Mouse (Mus musculus): ENCODE data around the gene Spg7. TPM values are rescaled to one million over a fixed set of nuclear protein-coding genes. Genes with fewer than 3 reads are reported as not detected.
"Not testable (repeated sequence)": the region's sequence is repeated elsewhere in the genome, so short reads cannot be mapped to it uniquely, and the experiment has no call there.

Gene Spg7
- polyA plus RNA-seq, 1 experiment from 2014 or later: 34.2 TPM

DNA sequence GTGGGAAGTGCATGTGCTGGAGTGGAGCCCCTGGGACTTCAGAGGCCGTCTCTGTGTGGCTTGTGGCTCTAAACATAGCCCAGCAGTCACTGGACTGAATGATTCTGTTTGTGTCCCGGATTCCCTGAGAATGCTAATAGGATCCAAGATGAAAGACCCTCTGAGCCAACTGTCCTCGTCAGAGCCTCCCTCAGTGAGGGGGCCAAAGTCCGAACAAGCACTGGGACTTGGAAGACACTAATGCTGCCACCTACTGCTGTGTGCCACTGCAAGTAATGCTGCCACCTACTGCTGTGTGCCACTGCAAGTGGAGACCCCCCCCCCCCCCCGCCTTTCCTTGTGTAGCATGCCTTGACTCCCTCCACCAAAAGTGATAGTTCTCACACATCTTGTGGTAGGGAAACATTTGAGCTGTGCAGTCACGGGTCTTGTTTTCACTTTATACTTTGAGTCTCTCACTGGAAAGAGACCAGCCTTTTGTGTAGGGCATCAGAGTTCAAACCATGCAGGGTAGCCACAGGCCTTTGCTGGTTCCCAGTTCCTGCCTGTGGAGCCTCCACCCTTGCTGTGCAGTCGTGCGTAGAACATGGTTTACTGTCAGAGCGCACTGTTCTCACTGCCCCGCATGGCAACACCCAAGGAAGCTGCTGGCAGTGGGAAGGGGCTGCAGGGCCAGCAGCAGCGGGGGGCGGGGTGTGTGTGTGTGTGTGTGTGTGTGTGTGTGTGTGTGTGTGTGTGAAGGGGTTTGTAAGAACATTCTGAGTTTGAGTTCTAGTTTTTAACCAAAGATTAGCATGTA, 35.2 kb downstream of the Spg7 start:
- no peak overlapping the region for H3K27ac ChIP-seq (ENCODE audit: low read depth, low read length)
- no peaks in the 10 kb centered on the region for H3K9me3 ChIP-seq (replicated peaks; ENCODE audit: control insufficient read depth, low read length)
- no peak overlapping the region for H3K4me2 ChIP-seq (ENCODE audit: low read length)
- no peaks in the 10 kb centered on the region for H3K4me1 ChIP-seq (ENCODE audit: control insufficient read depth, insufficient read depth, low read length)
- ATAC-seq (no peak), DNase-seq (ENCODE audit: low spot score) (no peak)
- 79% methylated on average over 12 of the region's 12 CpGs for WGBS
- peaks cover 41% of the 10 kb centered on the region for H3K36me3 ChIP-seq (ENCODE audit: control insufficient read depth, insufficient read depth, low read length)
- no peak overlapping the region for H3K4me3 ChIP-seq (ENCODE audit: low read depth, low read length)
- no peaks in the 10 kb centered on the region for H3K27me3 ChIP-seq (replicated peaks; ENCODE audit: control insufficient read depth, insufficient read depth, low read length)
- no peak overlapping the region for H3K9ac ChIP-seq (ENCODE audit: low read length)

DNA sequence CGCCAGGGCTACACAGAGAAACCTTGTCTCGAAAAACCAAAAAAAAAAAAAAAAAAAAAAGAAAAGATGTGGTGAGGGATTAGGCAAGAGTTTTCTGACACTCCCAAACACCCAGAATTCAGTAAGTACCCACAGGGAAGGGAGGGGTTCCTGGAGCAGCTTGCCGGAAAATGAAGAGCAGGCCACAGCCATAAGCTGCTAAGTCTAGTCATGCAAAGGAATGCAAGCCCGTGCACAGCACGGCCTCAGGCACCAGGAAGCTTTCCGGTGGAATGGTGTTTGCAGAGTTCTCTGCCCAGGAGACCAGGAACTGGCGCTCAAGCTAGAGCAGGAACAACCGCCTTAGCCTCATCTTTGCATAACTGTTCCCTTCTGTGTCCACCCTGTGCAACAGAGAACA, 37.5 kb downstream of the Spg7 start:
- WGBS: 63% methylated on average over 8 of the region's 8 CpGs
- H3K9me3 ChIP-seq (replicated peaks; ENCODE audit: control insufficient read depth, low read length): no peaks in the 10 kb centered on the region
- H3K27ac ChIP-seq (ENCODE audit: low read depth, low read length): no peak overlapping the region
- H3K4me2 ChIP-seq (ENCODE audit: low read length): no peak overlapping the region
- peaks cover 6% of the 10 kb centered on the region for H3K4me1 ChIP-seq (ENCODE audit: control insufficient read depth, insufficient read depth, low read length)
- no peak overlapping the region for H3K4me3 ChIP-seq (ENCODE audit: low read depth, low read length)
- H3K27me3 ChIP-seq (replicated peaks; ENCODE audit: control insufficient read depth, insufficient read depth, low read length): no peaks in the 10 kb centered on the region
- H3K36me3 ChIP-seq (ENCODE audit: control insufficient read depth, insufficient read depth, low read length): peaks cover 41% of the 10 kb centered on the region
- no peak overlapping the region; the same call in 1 of the 2 replicates for H3K9ac ChIP-seq (ENCODE audit: low read length)
- ATAC-seq: no peak
- DNase-seq (ENCODE audit: low spot score): no peak

DNA sequence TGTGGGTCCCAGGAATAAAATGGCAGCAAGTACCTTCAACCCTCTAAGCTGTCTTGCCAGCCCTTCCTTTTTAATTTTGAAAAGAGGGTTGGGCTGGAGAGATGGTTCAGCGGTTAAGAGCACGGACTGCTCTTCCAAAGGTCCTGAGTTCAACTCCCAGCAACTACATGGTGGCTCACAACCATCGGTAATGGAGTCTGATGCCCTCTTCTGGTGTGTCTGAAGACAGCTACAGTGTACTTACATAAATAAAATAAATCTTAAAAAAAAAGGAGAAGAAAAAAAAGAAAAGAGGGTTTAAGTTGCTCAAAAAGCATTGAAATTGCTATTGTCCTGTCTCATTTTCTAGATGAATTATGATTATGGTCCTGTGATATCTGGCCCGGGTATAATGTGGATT, 38.5 kb downstream of the Spg7 start:
- 85% methylated on average over 4 of the region's 4 CpGs for WGBS
- no peaks in the 10 kb centered on the region for H3K9me3 ChIP-seq (replicated peaks; ENCODE audit: control insufficient read depth, low read length)
- H3K4me1 ChIP-seq (ENCODE audit: control insufficient read depth, insufficient read depth, low read length): peaks cover 6% of the 10 kb centered on the region
- H3K36me3 ChIP-seq (ENCODE audit: control insufficient read depth, insufficient read depth, low read length): peaks cover 44% of the 10 kb centered on the region
- H3K27me3 ChIP-seq (replicated peaks; ENCODE audit: control insufficient read depth, insufficient read depth, low read length): no peaks in the 10 kb centered on the region
- DNase-seq (ENCODE audit: low spot score): no peak
- H3K27ac ChIP-seq (ENCODE audit: low read depth, low read length): no peak overlapping the region
- no peak overlapping the region; the same call in 1 of the 2 replicates for H3K4me2 ChIP-seq (ENCODE audit: low read length)
- no peak overlapping the region for H3K9ac ChIP-seq (ENCODE audit: low read length)
- no peak for ATAC-seq
- no peak overlapping the region for H3K4me3 ChIP-seq (ENCODE audit: low read depth, low read length)

DNA sequence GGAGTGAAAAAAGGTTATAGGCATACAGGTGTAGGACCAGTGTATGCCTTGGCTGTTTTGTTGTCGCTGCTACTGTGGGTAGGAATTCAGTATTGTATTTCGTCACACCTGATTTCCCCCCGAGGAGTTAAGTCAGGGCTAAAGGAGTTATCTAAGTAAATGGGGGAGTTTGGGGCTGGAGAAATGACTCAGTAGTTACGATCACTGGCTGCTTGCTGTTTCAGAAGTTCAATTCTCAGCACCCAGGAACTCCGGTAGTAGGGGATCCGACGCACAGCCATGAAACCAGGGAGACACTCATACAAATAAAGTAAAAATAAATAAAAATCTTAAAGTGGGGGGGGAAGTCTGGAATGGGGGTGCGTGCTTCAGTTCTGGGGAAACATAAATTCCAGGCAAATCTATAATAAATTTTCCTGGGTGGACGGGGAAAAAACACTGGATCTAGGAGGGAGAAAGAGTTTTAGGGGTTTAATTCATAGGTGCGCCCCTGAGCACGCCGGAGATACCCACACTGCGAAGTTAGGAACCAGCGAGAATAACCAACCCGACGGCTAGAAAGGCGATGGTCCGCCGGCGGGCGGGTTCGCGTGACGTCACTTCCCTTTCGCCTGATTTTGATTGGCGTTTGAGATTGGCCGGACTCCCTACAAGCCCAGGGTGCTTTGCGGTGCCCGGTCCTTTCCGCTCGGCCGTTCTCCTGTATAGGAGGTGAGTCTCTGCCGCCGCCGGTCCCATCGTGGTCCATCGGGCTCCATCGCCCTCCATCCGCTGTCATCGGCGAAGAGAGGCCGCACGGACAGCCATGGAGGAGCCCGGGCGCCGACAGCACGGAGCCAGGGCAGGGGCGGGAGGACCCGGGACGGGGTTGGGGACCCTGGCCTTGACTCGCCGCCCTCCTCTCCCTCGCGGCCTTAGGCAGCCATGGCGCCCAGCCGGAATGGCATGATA, 39.3 kb downstream of the Spg7 start, which contains the start of gene Rpl13:
Rpl13 (plus strand) TSS at position 616 of the 951 bp plus-strand sequence.
- no peaks in the 10 kb centered on the region for H3K9me3 ChIP-seq (replicated peaks; ENCODE audit: control insufficient read depth, low read length)
- H3K36me3 ChIP-seq (ENCODE audit: control insufficient read depth, insufficient read depth, low read length): peaks cover 44% of the 10 kb centered on the region
- peak within 1 kb of the TSS; percentile 96 for H3K9ac ChIP-seq (ENCODE audit: low read length)
- peak within 1 kb of the TSS; percentile 86 for H3K4me2 ChIP-seq (ENCODE audit: low read length)
- H3K4me3 ChIP-seq (ENCODE audit: low read depth, low read length): peak within 1 kb of the TSS; percentile 86
- WGBS: 1% methylated on average over 55 of the region's 56 CpGs
- peaks cover 6% of the 10 kb centered on the region for H3K4me1 ChIP-seq (ENCODE audit: control insufficient read depth, insufficient read depth, low read length)
- DNase-seq (ENCODE audit: low spot score) (peak; percentile 98), ATAC-seq (peak; percentile 97)
- peak within 1 kb of the TSS; percentile 93 for H3K27ac ChIP-seq (ENCODE audit: low read depth, low read length)
- no peaks in the 10 kb centered on the region for H3K27me3 ChIP-seq (replicated peaks; ENCODE audit: control insufficient read depth, insufficient read depth, low read length)

DNA sequence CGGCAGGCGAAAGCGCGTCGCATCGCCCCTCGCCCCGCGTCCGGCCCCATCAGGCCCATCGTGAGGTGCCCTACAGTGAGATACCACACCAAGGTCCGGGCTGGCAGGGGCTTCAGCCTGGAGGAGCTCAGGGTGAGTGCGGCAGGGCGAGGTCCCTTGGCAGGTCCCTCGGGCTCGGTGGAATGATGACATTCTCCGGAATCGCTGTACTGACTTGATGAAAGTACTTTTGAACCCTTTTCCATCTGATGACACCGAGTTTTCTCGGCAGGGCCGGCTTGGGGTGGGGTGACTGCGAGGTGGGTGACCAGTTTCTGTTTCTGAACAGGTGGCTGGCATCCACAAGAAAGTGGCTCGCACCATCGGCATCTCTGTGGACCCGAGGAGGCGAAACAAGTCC, 40.1 kb downstream of the Spg7 start:
- ATAC-seq: not testable (repeated sequence)
- peaks cover 36% of the 10 kb centered on the region for H3K36me3 ChIP-seq (ENCODE audit: control insufficient read depth, insufficient read depth, low read length)
- under 1% methylated on average over 20 of the region's 26 CpGs for WGBS

DNA sequence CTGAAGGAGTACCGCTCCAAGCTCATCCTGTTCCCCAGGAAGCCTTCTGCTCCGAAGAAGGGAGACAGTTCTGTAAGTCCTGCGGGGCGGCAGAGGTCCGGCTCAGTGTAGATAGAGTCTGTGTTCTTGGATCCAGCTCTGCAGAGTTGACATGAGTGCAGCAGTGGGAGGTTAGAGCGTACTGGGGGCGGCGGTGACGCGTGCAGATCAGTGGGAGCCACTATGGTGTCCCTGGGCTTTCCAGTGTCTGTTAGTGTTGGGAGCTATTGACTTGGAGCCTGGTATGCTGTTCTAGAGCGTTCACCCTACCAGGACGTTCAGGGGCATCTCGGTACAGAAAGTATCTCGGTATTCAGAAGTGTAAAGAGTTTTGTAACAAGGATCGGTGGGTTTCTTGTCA, 40.5 kb downstream of the Spg7 start:
- Histone ChIP-seq H3K27ac (ENCODE audit: low read depth, low read length) (peak overlapping the region; percentile 27; the same call in 1 of the 2 replicates), H3K4me3 (ENCODE audit: low read depth, low read length) (peak overlapping the region; percentile 86), H3K4me1 (ENCODE audit: control insufficient read depth, insufficient read depth, low read length) (peaks cover 6% of the 10 kb centered on the region), H3K36me3 (ENCODE audit: control insufficient read depth, insufficient read depth, low read length) (peaks cover 31% of the 10 kb centered on the region), H3K4me2 (ENCODE audit: low read length) (peak overlapping the region; percentile 86), H3K27me3 (replicated peaks; ENCODE audit: control insufficient read depth, insufficient read depth, low read length) (no peaks in the 10 kb centered on the region), H3K9ac (ENCODE audit: low read length) (peak overlapping the region; percentile 96), H3K9me3 (replicated peaks; ENCODE audit: control insufficient read depth, low read length) (no peaks in the 10 kb centered on the region)
- ATAC-seq (no peak), DNase-seq (ENCODE audit: low spot score) (no peak)
- 18% methylated on average over 15 of the region's 15 CpGs for WGBS

More for the DNA sequence above, 40.1 kb downstream of the Spg7 start:
- Histone ChIP-seq H3K4me3 (ENCODE audit: low read depth, low read length) (peak overlapping the region; percentile 86), H3K27ac (ENCODE audit: low read depth, low read length) (peak overlapping the region; percentile 93; the same call in 1 of the 2 replicates), H3K4me2 (ENCODE audit: low read length) (peak overlapping the region; percentile 86), H3K9ac (ENCODE audit: low read length) (peak overlapping the region; percentile 96)
- not testable (repeated sequence) for DNase-seq (ENCODE audit: low spot score); H3K9me3 ChIP-seq (replicated peaks; ENCODE audit: control insufficient read depth, low read length); H3K4me1 ChIP-seq (ENCODE audit: control insufficient read depth, insufficient read depth, low read length); H3K27me3 ChIP-seq (replicated peaks; ENCODE audit: control insufficient read depth, insufficient read depth, low read length)

DNA sequence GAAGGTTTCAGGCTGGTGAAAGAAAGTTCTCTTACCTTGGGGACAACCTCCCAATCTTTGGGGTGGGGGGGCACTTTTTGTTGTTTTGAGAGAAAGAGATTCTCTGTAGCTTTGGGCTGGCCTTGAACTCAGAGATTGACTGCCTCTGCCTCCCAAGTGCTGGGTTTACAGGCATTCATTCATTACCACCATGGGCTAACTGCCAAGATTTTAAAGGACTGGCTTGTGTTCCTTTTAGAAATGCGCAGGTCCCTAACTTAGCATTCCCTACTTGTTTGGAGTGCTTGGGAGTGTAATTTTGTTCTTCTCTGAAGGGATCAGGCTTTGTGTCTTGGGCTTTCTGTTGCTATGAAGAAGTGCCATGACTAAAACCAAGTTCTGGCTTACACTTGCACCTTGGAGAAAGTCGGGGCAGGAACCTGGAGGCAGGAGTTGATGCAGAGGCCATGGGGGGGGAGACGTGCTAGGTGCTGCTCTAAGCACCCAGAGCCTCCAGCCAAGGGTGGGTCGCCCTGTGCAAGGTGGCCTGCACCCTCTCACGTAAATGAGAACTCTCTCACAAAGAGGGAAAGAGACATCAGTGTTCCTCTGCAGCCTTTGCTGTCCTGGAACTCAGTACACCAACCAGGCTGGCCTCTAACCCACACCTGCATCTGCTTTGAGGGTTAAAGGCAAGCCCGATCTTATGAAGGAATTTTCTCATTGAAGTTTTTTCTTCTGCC, 41.5 kb downstream of the Spg7 start:
- no peaks in the 10 kb centered on the region for H3K9me3 ChIP-seq (replicated peaks; ENCODE audit: control insufficient read depth, low read length)
- H3K4me1 ChIP-seq (ENCODE audit: control insufficient read depth, insufficient read depth, low read length): peaks cover 6% of the 10 kb centered on the region
- H3K27ac ChIP-seq (ENCODE audit: low read depth, low read length): no peak overlapping the region
- H3K27me3 ChIP-seq (replicated peaks; ENCODE audit: control insufficient read depth, insufficient read depth, low read length): no peaks in the 10 kb centered on the region
- DNase-seq (ENCODE audit: low spot score): peak; percentile 21
- no peak for ATAC-seq
- H3K4me2 ChIP-seq (ENCODE audit: low read length): peak overlapping the region; percentile 86; the same call in 1 of the 2 replicates
- 75% methylated on average over 6 of the region's 6 CpGs for whole genome bisulfite sequencing
- H3K4me3 ChIP-seq (ENCODE audit: low read depth, low read length): no peak overlapping the region
- H3K36me3 ChIP-seq (ENCODE audit: control insufficient read depth, insufficient read depth, low read length): peaks cover 28% of the 10 kb centered on the region
- H3K9ac ChIP-seq (ENCODE audit: low read length): peak overlapping the region; percentile 96; the same call in 1 of the 2 replicates

DNA sequence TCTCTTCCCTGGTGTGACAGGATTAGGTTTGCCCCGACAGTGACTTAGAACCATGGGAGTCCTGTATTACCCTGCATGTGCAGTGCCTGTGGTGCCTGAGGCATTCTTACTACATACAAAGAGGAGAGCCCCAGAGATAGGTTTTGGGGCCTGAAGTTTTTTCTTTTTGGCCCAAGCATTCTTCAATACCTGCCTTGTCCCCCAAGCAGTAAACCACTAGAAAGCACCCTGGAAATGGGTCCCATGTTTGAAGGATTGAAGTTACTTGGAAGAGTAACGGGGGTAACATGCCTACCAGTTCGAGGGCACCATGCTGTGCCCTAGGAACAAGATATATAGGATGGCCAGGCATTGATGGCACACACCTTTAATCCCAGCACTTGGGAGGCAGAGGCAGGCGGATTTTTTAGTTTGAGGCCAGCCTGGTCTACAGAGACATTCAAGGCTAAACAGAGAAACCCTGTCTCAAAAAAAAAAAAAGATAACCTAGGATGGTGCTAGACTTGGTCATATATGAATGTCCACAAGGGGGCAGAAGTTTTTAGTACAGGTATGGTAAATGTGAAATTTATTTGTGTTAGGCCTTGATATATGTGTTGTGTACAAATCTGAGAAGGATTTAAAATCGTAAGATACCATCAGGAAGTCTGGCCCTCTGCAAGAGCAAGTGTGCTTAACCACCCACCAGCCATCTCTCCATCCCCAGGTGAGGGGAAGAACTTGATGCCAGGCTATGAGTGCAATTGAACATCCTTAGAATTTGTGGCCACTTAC, 43.0 kb downstream of the Spg7 start:
- no peak overlapping the region for H3K4me2 ChIP-seq (ENCODE audit: low read length)
- peak; percentile 77 for DNase-seq (ENCODE audit: low spot score)
- H3K9me3 ChIP-seq (replicated peaks; ENCODE audit: control insufficient read depth, low read length): no peaks in the 10 kb centered on the region
- H3K9ac ChIP-seq (ENCODE audit: low read length): no peak overlapping the region
- WGBS: 71% methylated on average over 5 of the region's 5 CpGs
- peaks cover 6% of the 10 kb centered on the region for H3K4me1 ChIP-seq (ENCODE audit: control insufficient read depth, insufficient read depth, low read length)
- H3K27ac ChIP-seq (ENCODE audit: low read depth, low read length): no peak overlapping the region
- H3K36me3 ChIP-seq (ENCODE audit: control insufficient read depth, insufficient read depth, low read length): peaks cover 28% of the 10 kb centered on the region
- no peak for ATAC-seq
- H3K27me3 ChIP-seq (replicated peaks; ENCODE audit: control insufficient read depth, insufficient read depth, low read length): no peaks in the 10 kb centered on the region
- H3K4me3 ChIP-seq (ENCODE audit: low read depth, low read length): no peak overlapping the region
